Mouse (Mus musculus) neural tube, embryonic 15.5 days (tissue): ENCODE data around the gene Il15. TPM values are rescaled to one million over a fixed set of nuclear protein-coding genes. Genes with fewer than 3 reads are reported as not detected.

Experiments used
- ATAC-seq: fragments of 200-750 bp; cut with Nextera tagmentation; 2 replicates; pipeline ENCODE4 v1.8.0; 2017; ENCODE audit warnings: mild to moderate bottlenecking, moderate TSS enrichment, moderate library complexity; ENCODE audit not compliant: low FRiP score
- H3K27ac ChIP-seq: fragments of 300-500 bp; sonication (generic); replicated peaks from 2 replicates; pipeline ENCODE4 v1.5.1; 2015; ENCODE audit warnings: mild to moderate bottlenecking, inconsistent platforms
- H3K27me3 ChIP-seq: fragments of 300-500 bp; sonication (generic); replicated peaks from 2 replicates; pipeline ENCODE4 v1.6.1; 2015; ENCODE audit warnings: inconsistent platforms
- H3K36me3 ChIP-seq: fragments of 300-500 bp; sonication (generic); 2 replicates; pipeline ENCODE4 v1.6.1; 2015; ENCODE audit warnings: inconsistent platforms
- H3K4me1 ChIP-seq: fragments of 300-500 bp; sonication (generic); 2 replicates; pipeline ENCODE4 v1.6.1; 2015; ENCODE audit warnings: inconsistent platforms
- H3K4me2 ChIP-seq: fragments of 300-500 bp; sonication (generic); 2 replicates; pipeline ENCODE4 v1.6.1; 2015; ENCODE audit warnings: inconsistent platforms, mild to moderate bottlenecking, moderate library complexity
- H3K4me3 ChIP-seq: fragments of 300-500 bp; sonication (generic); replicated peaks from 2 replicates; pipeline ENCODE4 v1.5.1; 2015; ENCODE audit warnings: mild to moderate bottlenecking, inconsistent platforms
- H3K9ac ChIP-seq: fragments of 300-500 bp; sonication (generic); replicated peaks from 2 replicates; pipeline ENCODE4 v1.6.1; 2015; ENCODE audit warnings: mild to moderate bottlenecking, inconsistent platforms
- H3K9me3 ChIP-seq: fragments of 300-500 bp; sonication (generic); replicated peaks from 2 replicates; pipeline ENCODE4 v1.6.1; 2016; ENCODE audit warnings: inconsistent platforms
- WGBS: fragments of 180-500 bp; shearing (Covaris S2); methylation state at CpG from one replicate; pipeline ENCODE4 v1.1.7; 2015; ENCODE audit warnings: mixed read lengths; 5-methylcytosine and 5-hydroxymethylcytosine counted together
- polyA plus RNA-seq: library from polyadenylated mRNA; unstranded; fragments of >200 nt; fragmentation: Nextera tagmentation; extraction: Ambion mirVana; gene quantifications from 2 replicates; pipeline ENCODE4 v1.2.1, GENCODE M21; 2015

Gene Il15
- polyA plus RNA-seq, 1 experiment from 2014 or later: 1.5 TPM

- Histone ChIP-seq H3K4me2 (no peak overlapping the region), H3K9ac (no peak overlapping the region), H3K27ac (no peak overlapping the region), H3K36me3 (no peaks in the 10 kb centered on the region), H3K4me1 (no peaks in the 10 kb centered on the region), H3K27me3 (no peaks in the 10 kb centered on the region), H3K9me3 (no peaks in the 10 kb centered on the region), H3K4me3 (no peak overlapping the region)
- ATAC-seq: no peak
- WGBS: 69% methylated on average over 1 of the region's 1 CpGs
These were observed 51.6 kb downstream of the Il15 start for GRCm38 (mm10) chr8:82351268-82351943.

DNA sequence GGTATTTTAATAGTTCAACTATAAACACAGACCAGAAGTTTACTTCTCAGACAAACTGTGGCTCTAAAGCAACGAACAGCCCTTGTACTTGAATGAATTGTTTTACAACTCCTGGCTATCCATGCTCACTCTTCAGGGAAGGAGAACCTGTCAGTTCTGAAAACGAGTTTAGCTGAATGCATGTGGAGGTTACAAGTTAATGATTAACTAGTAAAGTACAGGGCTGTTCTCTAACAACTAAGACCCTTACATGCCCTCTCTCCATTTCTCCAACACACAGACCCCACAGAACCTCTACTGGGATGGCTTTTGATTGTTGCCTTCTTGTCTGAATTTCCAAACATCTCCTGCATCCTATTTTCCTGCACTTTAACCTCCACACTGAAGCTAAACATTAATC is 53.7 kb downstream of the Il15 start:
- 6% methylated on average over 2 of the region's 2 CpGs for WGBS
- H3K27ac ChIP-seq: no peak overlapping the region
- no peaks in the 10 kb centered on the region for H3K4me1 ChIP-seq
- H3K27me3 ChIP-seq: no peaks in the 10 kb centered on the region
- no peak overlapping the region for H3K4me3 ChIP-seq
- no peak overlapping the region for H3K4me2 ChIP-seq
- H3K9me3 ChIP-seq: no peaks in the 10 kb centered on the region
- ATAC-seq: no peak
- no peak overlapping the region for H3K9ac ChIP-seq
- no peaks in the 10 kb centered on the region for H3K36me3 ChIP-seq

DNA sequence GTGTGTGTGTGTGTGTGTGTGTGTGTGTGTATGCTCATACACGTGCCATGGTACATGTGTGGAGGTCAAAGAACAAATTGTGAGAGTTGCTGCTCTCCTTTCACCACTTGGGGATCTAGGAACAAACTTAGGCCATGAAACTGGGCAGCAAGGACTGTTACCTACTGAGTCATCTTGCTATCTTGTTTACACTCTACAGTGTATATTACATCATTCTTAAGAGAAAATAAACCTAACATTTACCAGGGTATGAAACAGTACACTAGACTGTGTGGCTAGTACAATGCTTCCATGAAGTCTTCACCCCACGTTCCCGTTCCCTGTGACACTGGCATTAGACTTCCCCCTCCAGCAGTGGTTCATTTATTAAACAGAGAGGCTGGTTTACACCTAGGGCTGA is 56.5 kb downstream of the Il15 start:
- Histone ChIP-seq H3K36me3 (no peaks in the 10 kb centered on the region), H3K4me1 (no peaks in the 10 kb centered on the region), H3K27ac (no peak overlapping the region), H3K9ac (no peak overlapping the region), H3K4me3 (no peak overlapping the region), H3K27me3 (no peaks in the 10 kb centered on the region), H3K9me3 (no peaks in the 10 kb centered on the region), H3K4me2 (no peak overlapping the region)
- WGBS: 85% methylated on average over 3 of the region's 3 CpGs
- ATAC-seq: no peak

- Histone ChIP-seq H3K4me3 (no peak overlapping the region), H3K27ac (no peak overlapping the region), H3K4me2 (no peak overlapping the region), H3K9ac (no peak overlapping the region), H3K9me3 (no peaks in the 10 kb centered on the region), H3K36me3 (no peaks in the 10 kb centered on the region), H3K4me1 (no peaks in the 10 kb centered on the region), H3K27me3 (no peaks in the 10 kb centered on the region)
- no peak for ATAC-seq
- 89% methylated on average over 8 of the region's 8 CpGs for WGBS
These were observed 71.3 kb downstream of the Il15 start for GRCm38 (mm10) chr8:82331675-82332234.

DNA sequence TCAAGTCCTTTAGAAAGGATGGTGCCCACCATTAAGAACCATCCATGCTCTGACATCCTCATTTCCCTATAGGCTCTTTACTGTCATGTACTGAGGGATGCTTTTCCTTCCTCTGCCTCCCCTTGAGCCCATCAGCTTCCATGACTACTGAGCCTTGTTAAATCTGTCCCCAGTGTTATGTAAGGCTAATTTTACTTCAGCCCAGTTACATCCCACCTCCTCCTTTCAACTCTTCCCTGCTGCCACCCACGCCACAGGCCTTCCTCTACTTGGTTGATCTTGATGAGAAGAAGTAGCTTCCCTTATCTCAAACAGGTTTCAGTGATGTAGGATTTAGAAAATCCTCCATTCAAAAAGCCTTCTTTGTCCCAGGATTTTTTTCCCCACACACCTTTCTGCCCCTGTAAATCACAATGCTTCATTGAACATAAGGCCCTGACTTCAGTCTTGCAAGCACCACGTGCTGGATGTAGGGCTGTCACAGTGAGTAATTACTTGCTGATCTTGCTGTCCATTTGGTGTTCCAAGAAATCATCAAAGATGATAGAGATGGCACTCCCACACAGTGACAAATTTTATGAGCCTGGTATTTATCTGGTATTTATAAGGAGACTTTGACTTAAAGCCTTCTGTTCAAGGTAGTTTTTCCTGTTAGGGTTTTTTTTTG is 74.9 kb downstream of the Il15 start:
- no peaks in the 10 kb centered on the region for H3K36me3 ChIP-seq
- no peak overlapping the region for H3K27ac ChIP-seq
- H3K9ac ChIP-seq: no peak overlapping the region
- WGBS: 58% methylated on average over 2 of the region's 2 CpGs
- no peaks in the 10 kb centered on the region for H3K9me3 ChIP-seq
- ATAC-seq: no peak
- H3K4me3 ChIP-seq: no peak overlapping the region
- no peak overlapping the region for H3K4me2 ChIP-seq
- no peaks in the 10 kb centered on the region for H3K4me1 ChIP-seq
- no peaks in the 10 kb centered on the region for H3K27me3 ChIP-seq

DNA sequence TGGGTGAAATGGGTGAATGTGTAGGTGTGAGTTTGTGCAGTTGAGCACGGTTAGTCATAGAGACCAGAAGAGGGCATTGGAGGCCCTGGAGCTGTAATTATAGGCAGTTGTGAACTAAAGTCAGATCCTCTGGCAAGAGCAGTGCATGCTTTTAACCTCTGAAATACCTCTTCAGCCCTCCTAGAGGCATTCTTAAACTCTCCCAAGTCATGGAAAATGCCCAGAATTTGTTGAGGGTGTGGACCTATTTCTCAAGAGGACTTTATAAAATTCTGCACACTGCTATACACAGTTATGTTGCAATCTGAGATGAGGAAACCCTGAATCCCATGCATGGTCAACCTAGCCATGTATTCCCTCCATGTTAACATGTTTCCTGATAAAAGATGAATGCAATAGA is 77.0 kb downstream of the Il15 start:
- Histone ChIP-seq H3K9ac (no peak overlapping the region), H3K4me2 (no peak overlapping the region), H3K4me3 (no peak overlapping the region), H3K27ac (no peak overlapping the region), H3K27me3 (no peaks in the 10 kb centered on the region), H3K36me3 (no peaks in the 10 kb centered on the region), H3K4me1 (no peaks in the 10 kb centered on the region), H3K9me3 (no peaks in the 10 kb centered on the region)
- ATAC-seq: no peak
- WGBS: 85% methylated on average over 1 of the region's 1 CpGs

- H3K4me3 ChIP-seq: no peak overlapping the region
- no peaks in the 10 kb centered on the region for H3K36me3 ChIP-seq
- H3K9me3 ChIP-seq: no peaks in the 10 kb centered on the region
- no peaks in the 10 kb centered on the region for H3K27me3 ChIP-seq
- 85% methylated on average over 6 of the region's 6 CpGs for WGBS
- H3K4me2 ChIP-seq: no peak overlapping the region
- H3K4me1 ChIP-seq: no peaks in the 10 kb centered on the region
- no peak for ATAC-seq
- H3K27ac ChIP-seq: no peak overlapping the region
- no peak overlapping the region for H3K9ac ChIP-seq
These were observed 77.4 kb downstream of the Il15 start for GRCm38 (mm10) chr8:82325586-82325985.

DNA sequence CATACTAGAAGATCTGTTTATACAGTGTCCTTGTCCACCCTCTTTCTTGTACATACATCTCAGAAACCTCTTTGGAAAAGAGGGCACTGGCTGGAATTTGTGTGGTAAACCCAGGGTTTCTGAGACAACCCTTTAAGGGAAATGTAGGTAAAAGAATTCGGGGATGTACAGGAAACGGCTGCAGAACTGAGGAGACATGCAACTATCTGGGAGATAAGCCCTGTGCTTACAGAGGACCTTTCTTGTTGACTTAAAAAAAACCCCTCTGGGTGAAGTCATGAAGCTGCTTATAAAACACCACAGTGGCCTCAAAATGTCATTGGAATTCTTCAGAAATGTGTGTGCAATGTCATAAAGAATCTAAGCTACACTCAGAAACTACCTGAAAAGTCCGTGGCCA is 85.6 kb downstream of the Il15 start:
- no peaks in the 10 kb centered on the region for H3K4me1 ChIP-seq
- no peak for ATAC-seq
- 84% methylated on average over 3 of the region's 3 CpGs for WGBS
- H3K4me3 ChIP-seq: no peak overlapping the region
- H3K9ac ChIP-seq: no peak overlapping the region
- H3K36me3 ChIP-seq: no peaks in the 10 kb centered on the region
- H3K4me2 ChIP-seq: no peak overlapping the region
- no peak overlapping the region for H3K27ac ChIP-seq
- H3K27me3 ChIP-seq: no peaks in the 10 kb centered on the region
- H3K9me3 ChIP-seq: no peaks in the 10 kb centered on the region

GRCm38 (mm10) chr8:82306424-82306823 is 96.6 kb downstream of the Il15 start:
- Histone ChIP-seq H3K9me3 (no peaks in the 10 kb centered on the region), H3K4me2 (no peak overlapping the region), H3K4me1 (no peaks in the 10 kb centered on the region), H3K9ac (no peak overlapping the region), H3K27me3 (no peaks in the 10 kb centered on the region), H3K4me3 (no peak overlapping the region), H3K36me3 (no peaks in the 10 kb centered on the region), H3K27ac (no peak overlapping the region)
- WGBS: 34% methylated on average over 1 of the region's 1 CpGs
- no peak for ATAC-seq

GRCm38 (mm10) chr8:82296256-82296655 is 106.8 kb downstream of the Il15 start:
- Histone ChIP-seq H3K9ac (no peak overlapping the region), H3K36me3 (no peaks in the 10 kb centered on the region), H3K9me3 (no peaks in the 10 kb centered on the region), H3K4me1 (no peaks in the 10 kb centered on the region), H3K4me3 (no peak overlapping the region), H3K4me2 (no peak overlapping the region), H3K27ac (no peak overlapping the region), H3K27me3 (no peaks in the 10 kb centered on the region)
- 89% methylated on average over 2 of the region's 2 CpGs for WGBS
- ATAC-seq: no peak

- H3K9me3 ChIP-seq: no peaks in the 10 kb centered on the region
- no peaks in the 10 kb centered on the region for H3K36me3 ChIP-seq
- H3K27me3 ChIP-seq: no peaks in the 10 kb centered on the region
- no peak overlapping the region for H3K27ac ChIP-seq
- ATAC-seq: no peak
- H3K4me1 ChIP-seq: no peaks in the 10 kb centered on the region
- H3K4me2 ChIP-seq: no peak overlapping the region
- H3K4me3 ChIP-seq: no peak overlapping the region
- 85% methylated on average over 5 of the region's 5 CpGs for WGBS
- H3K9ac ChIP-seq: no peak overlapping the region
These were observed 111.4 kb downstream of the Il15 start for GRCm38 (mm10) chr8:82291659-82292058.

DNA sequence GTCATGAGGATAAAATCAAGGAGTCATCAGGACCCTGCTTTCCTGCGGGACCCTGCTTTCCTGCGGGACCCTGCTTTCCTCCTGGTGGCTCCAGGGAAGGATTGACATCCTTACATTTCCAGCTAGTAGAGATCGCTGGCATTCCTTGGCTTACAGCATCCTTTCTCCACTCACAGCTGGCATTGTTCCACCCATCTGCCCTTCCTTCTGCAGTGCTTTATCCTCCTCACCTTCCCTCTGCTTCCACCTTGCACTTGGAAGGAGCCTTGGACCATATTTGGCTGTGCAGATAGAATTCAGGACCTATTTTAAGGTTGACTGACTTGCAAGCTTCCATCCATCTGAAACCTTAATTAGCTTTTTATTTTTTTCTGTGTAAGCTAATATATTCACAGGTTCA is 117.2 kb downstream of the Il15 start:
- Histone ChIP-seq H3K4me1 (no peaks in the 10 kb centered on the region), H3K27ac (no peak overlapping the region), H3K9ac (no peak overlapping the region), H3K4me3 (no peak overlapping the region), H3K9me3 (no peaks in the 10 kb centered on the region), H3K27me3 (no peaks in the 10 kb centered on the region), H3K4me2 (no peak overlapping the region), H3K36me3 (no peaks in the 10 kb centered on the region)
- ATAC-seq: no peak
- WGBS: 90% methylated on average over 3 of the region's 3 CpGs
